Mouse (Mus musculus): ENCODE data around the gene Erg28. TPM values are rescaled to one million over a fixed set of nuclear protein-coding genes. Genes with fewer than 3 reads are reported as not detected.

Gene Erg28
- polyA plus RNA-seq, 1 experiment from 2014 or later: 89.4 TPM

DNA sequence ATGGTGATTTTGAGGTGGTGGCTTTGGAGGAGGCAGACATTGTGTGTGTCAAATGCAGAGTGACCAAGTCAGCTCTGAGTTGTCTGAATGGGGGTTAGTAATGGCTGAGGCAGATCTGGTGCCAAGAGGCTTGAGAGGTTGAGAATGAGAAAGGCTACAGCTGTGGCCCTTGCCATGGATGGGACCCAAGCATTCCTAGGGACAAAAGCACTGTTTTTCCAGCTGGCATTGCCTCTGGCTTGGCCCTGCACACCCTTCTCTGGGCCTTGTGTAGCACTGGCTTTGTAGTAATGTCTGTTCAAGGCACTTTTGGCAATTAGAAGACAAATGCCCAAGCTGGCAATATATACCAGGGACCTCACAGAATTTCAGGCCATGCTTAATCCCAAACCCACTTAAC, 13.4 kb downstream of the Erg28 start:
- Histone ChIP-seq H3K4me2 (replicated peaks) (no peak overlapping the region), H3K9me3 (no peaks in the 10 kb centered on the region), H3K27me3 (no peaks in the 10 kb centered on the region), H3K9ac (replicated peaks) (no peak overlapping the region), H3K27ac (replicated peaks) (no peak overlapping the region), H3K4me1 (no peaks in the 10 kb centered on the region), H3K4me3 (no peak overlapping the region), H3K36me3 (peaks cover 44% of the 10 kb centered on the region)
- no peak for ATAC-seq (ENCODE audit: low FRiP score, low read depth)

DNA sequence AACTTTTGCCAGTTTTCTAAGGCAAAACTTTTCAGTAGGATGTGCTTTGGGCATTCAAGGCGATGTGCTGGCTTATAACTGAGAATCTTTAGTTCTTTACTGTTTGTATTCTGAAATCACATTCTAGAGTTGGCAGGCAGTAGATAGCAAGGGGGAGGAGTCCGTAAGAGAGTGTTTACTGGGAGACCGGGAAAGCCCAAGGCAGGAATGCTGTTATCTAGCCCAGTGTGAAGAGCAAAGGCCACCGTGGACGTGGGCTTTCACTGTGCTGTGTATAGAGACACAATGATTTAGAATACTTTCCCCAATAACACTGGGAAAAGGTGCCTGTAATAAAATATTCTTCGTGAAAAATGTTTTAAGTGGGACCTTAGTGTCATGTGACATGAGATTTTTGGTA, 14.6 kb downstream of the Erg28 start:
- no peaks in the 10 kb centered on the region for H3K4me1 ChIP-seq
- H3K36me3 ChIP-seq: peaks cover 32% of the 10 kb centered on the region
- no peak for ATAC-seq (ENCODE audit: low FRiP score, low read depth)
- no peak overlapping the region for H3K9ac ChIP-seq (replicated peaks)
- no peak overlapping the region for H3K4me2 ChIP-seq (replicated peaks)
- no peaks in the 10 kb centered on the region for H3K27me3 ChIP-seq
- WGBS: 74% methylated on average over 6 of the region's 6 CpGs
- H3K27ac ChIP-seq (replicated peaks): no peak overlapping the region
- H3K4me3 ChIP-seq: no peak overlapping the region
- H3K9me3 ChIP-seq: no peaks in the 10 kb centered on the region

DNA sequence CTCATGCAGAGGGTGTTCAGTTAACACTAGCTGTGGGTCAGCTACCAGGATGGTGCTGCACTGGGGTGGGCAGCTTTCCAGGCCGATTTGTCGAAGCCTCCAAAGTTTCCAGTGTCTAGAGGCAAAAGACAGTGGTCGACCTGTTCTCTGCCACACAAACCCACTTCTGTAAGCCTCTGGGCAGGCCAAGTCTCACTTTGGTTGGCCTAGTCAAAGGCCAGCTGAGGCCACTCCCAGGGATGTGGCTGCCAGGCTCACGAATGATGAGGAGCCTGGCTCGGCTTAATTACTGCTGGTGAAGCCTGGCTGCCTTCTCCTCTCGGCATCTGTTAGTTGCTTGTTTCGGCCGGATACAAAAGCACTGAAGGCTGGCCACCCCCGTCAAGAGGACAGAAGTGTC, 24.3 kb downstream of the Erg28 start:
- 69% methylated on average over 9 of the region's 9 CpGs for WGBS
- Histone ChIP-seq H3K4me3 (no peak overlapping the region), H3K4me1 (no peaks in the 10 kb centered on the region), H3K36me3 (no peaks in the 10 kb centered on the region), H3K27ac (replicated peaks) (no peak overlapping the region), H3K27me3 (no peaks in the 10 kb centered on the region), H3K9ac (replicated peaks) (no peak overlapping the region), H3K9me3 (no peaks in the 10 kb centered on the region), H3K4me2 (replicated peaks) (no peak overlapping the region)
- no peak for ATAC-seq (ENCODE audit: low FRiP score, low read depth)

- Histone ChIP-seq H3K4me2 (replicated peaks) (no peak overlapping the region), H3K27ac (replicated peaks) (no peak overlapping the region), H3K27me3 (no peaks in the 10 kb centered on the region), H3K36me3 (no peaks in the 10 kb centered on the region), H3K4me1 (no peaks in the 10 kb centered on the region), H3K9me3 (no peaks in the 10 kb centered on the region), H3K4me3 (no peak overlapping the region), H3K9ac (replicated peaks) (no peak overlapping the region)
- ATAC-seq (ENCODE audit: low FRiP score, low read depth): no peak
- WGBS: 94% methylated on average over 1 of the region's 1 CpGs
Measured at GRCm38 (mm10) chr12:85795551-85795950, 28.8 kb downstream of the Erg28 start.

GRCm38 (mm10) chr12:85794094-85794493, 30.3 kb downstream of the Erg28 start:
- H3K27me3 ChIP-seq: no peaks in the 10 kb centered on the region
- H3K9ac ChIP-seq (replicated peaks): no peak overlapping the region
- H3K4me1 ChIP-seq: no peaks in the 10 kb centered on the region
- ATAC-seq (ENCODE audit: low FRiP score, low read depth): no peak
- WGBS: 90% methylated on average over 2 of the region's 2 CpGs
- H3K27ac ChIP-seq (replicated peaks): no peak overlapping the region
- H3K9me3 ChIP-seq: no peaks in the 10 kb centered on the region
- no peak overlapping the region for H3K4me2 ChIP-seq (replicated peaks)
- no peak overlapping the region for H3K4me3 ChIP-seq
- no peaks in the 10 kb centered on the region for H3K36me3 ChIP-seq

- H3K4me2 ChIP-seq (replicated peaks): no peak overlapping the region
- H3K27ac ChIP-seq (replicated peaks): no peak overlapping the region
- no peak overlapping the region for H3K4me3 ChIP-seq
- H3K9me3 ChIP-seq: no peaks in the 10 kb centered on the region
- no peaks in the 10 kb centered on the region for H3K36me3 ChIP-seq
- no peaks in the 10 kb centered on the region for H3K4me1 ChIP-seq
- no peak for ATAC-seq (ENCODE audit: low FRiP score, low read depth)
- H3K9ac ChIP-seq (replicated peaks): no peak overlapping the region
- 84% methylated on average over 6 of the region's 6 CpGs for WGBS
- H3K27me3 ChIP-seq: no peaks in the 10 kb centered on the region
Measured at GRCm38 (mm10) chr12:85792821-85793346, 31.5 kb downstream of the Erg28 start.

DNA sequence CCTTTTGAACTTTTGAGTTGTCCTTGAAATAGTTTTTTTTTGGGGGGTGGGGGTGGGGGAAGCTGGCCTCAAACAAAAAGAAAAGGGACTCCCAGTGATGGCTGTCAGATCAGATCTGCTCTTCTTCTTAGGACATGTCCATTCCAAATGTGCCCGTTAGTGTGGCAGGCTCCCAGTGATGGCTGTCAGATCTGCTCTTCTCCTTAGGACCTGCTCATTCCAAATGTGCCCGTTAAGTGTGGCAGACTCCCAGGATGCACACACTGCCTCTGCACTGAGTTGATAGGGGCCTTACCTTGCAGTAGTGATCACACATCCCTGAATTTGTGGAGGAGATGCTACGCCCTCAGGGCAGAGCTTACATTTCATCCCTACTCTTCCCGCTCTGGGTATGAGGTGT, 32.2 kb downstream of the Erg28 start:
- ATAC-seq (ENCODE audit: low FRiP score, low read depth): no peak
- H3K4me2 ChIP-seq (replicated peaks): no peak overlapping the region
- no peaks in the 10 kb centered on the region for H3K27me3 ChIP-seq
- H3K9me3 ChIP-seq: no peaks in the 10 kb centered on the region
- 65% methylated on average over 4 of the region's 4 CpGs for WGBS
- H3K4me3 ChIP-seq: no peak overlapping the region
- no peak overlapping the region for H3K9ac ChIP-seq (replicated peaks)
- H3K36me3 ChIP-seq: no peaks in the 10 kb centered on the region
- H3K27ac ChIP-seq (replicated peaks): no peak overlapping the region
- H3K4me1 ChIP-seq: no peaks in the 10 kb centered on the region

DNA sequence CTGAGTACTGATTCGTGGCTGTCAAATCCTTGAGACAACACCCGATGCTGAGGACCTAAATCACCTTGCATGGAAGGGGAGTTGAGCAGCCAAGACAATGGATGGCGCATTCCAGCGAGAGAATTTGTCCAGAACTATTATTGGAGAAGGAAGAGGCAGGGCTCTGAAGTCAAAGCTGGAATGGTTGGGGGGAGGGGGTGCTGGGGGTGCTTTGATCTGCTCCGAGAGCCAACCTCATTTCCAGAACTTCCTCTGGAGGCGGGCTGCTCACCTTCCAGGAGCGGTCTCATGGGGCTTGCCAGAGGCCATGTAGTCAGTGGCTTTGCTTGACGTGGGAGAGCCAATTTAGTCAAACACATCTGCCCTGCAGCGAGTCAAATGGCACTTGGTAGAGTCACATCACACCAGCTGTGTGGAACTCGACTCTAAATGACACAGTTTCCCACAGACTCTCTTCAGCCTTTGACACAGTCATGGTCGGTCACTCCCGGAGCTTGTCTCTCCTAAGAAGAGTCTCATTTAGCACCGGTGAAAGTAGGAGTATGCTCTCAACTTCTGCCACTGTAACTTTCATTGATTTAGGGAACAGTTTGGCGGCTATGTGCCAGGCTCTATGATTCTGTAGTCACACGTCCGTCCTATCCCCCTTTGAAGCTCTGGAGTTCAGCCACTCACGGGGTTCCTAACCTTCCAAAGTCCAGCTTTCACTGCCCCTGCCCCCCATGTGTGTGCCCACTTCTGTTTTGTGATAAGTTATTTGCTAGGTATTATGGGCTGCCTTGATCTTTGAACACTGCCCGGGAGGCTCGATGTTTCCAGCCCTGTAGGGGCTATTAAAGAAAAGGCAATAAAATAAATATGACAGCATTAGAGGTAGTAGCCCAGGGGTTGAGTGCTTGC, 39.2 kb downstream of the Erg28 start:
- Histone ChIP-seq H3K4me3 (no peak overlapping the region), H3K4me1 (no peaks in the 10 kb centered on the region), H3K36me3 (no peaks in the 10 kb centered on the region), H3K9ac (replicated peaks) (no peak overlapping the region), H3K27me3 (no peaks in the 10 kb centered on the region), H3K27ac (replicated peaks) (no peak overlapping the region), H3K9me3 (no peaks in the 10 kb centered on the region), H3K4me2 (replicated peaks) (no peak overlapping the region)
- no peak for ATAC-seq (ENCODE audit: low FRiP score, low read depth)
- 79% methylated on average over 19 of the region's 19 CpGs for WGBS

GRCm38 (mm10) chr12:85781606-85782005, 42.7 kb downstream of the Erg28 start:
- 86% methylated on average over 3 of the region's 3 CpGs for WGBS

GRCm38 (mm10) chr12:85779707-85780106, 44.6 kb downstream of the Erg28 start:
- Histone ChIP-seq H3K27ac (replicated peaks) (no peak overlapping the region), H3K4me3 (no peak overlapping the region), H3K4me2 (replicated peaks) (no peak overlapping the region), H3K27me3 (no peaks in the 10 kb centered on the region), H3K36me3 (no peaks in the 10 kb centered on the region), H3K9ac (replicated peaks) (no peak overlapping the region), H3K4me1 (peaks cover 3% of the 10 kb centered on the region; the same call in 1 of the 2 replicates), H3K9me3 (no peaks in the 10 kb centered on the region)
- 94% methylated on average over 5 of the region's 5 CpGs for WGBS
- ATAC-seq (ENCODE audit: low FRiP score, low read depth): no peak

More at GRCm38 (mm10) chr12:85781606-85782005, 42.7 kb downstream of the Erg28 start:
- Histone ChIP-seq H3K4me1 (peaks cover 3% of the 10 kb centered on the region; the same call in 1 of the 2 replicates), H3K36me3 (no peaks in the 10 kb centered on the region), H3K27ac (replicated peaks) (no peak overlapping the region), H3K4me2 (replicated peaks) (no peak overlapping the region), H3K27me3 (no peaks in the 10 kb centered on the region), H3K9ac (replicated peaks) (no peak overlapping the region), H3K4me3 (no peak overlapping the region), H3K9me3 (no peaks in the 10 kb centered on the region)
- no peak for ATAC-seq (ENCODE audit: low FRiP score, low read depth)

- no peak overlapping the region for H3K27ac ChIP-seq (replicated peaks)
- no peaks in the 10 kb centered on the region for H3K36me3 ChIP-seq
- H3K27me3 ChIP-seq: no peaks in the 10 kb centered on the region
- no peak overlapping the region for H3K4me2 ChIP-seq (replicated peaks)
- no peak overlapping the region for H3K4me3 ChIP-seq
- H3K9me3 ChIP-seq: peaks cover 2% of the 10 kb centered on the region; the same call in 1 of the 2 replicates
- no peak overlapping the region for H3K9ac ChIP-seq (replicated peaks)
- WGBS: 83% methylated on average over 3 of the region's 3 CpGs
- ATAC-seq (ENCODE audit: low FRiP score, low read depth): no peak
- H3K4me1 ChIP-seq: peaks cover 3% of the 10 kb centered on the region; the same call in 1 of the 2 replicates
Measured at GRCm38 (mm10) chr12:85778962-85779361, 45.4 kb downstream of the Erg28 start.

GRCm38 (mm10) chr12:85771356-85771755, 53.0 kb downstream of the Erg28 start:
- 79% methylated on average over 3 of the region's 3 CpGs for WGBS

More at GRCm38 (mm10) chr12:85771356-85771755, 53.0 kb downstream of the Erg28 start:
- H3K36me3 ChIP-seq: no peaks in the 10 kb centered on the region
- H3K4me1 ChIP-seq: no peaks in the 10 kb centered on the region
- no peak for ATAC-seq (ENCODE audit: low FRiP score, low read depth)
- peaks cover 3% of the 10 kb centered on the region; the same call in 1 of the 2 replicates for H3K9me3 ChIP-seq
- H3K27me3 ChIP-seq: no peaks in the 10 kb centered on the region
- H3K4me3 ChIP-seq: no peak overlapping the region
- no peak overlapping the region for H3K27ac ChIP-seq (replicated peaks)
- no peak overlapping the region for H3K4me2 ChIP-seq (replicated peaks)
- no peak overlapping the region for H3K9ac ChIP-seq (replicated peaks)

All from midbrain, embryonic 12.5 days (tissue).